Mouse (Mus musculus) embryo, embryonic 11 days (tissue): ENCODE results near the gene Pim1.
"Not testable (repeated sequence)": the region's sequence is repeated elsewhere in the genome, so short reads cannot be mapped to it uniquely, and the experiment has no call there.

Experiments
- DNase-seq: peaks from one replicate; pipeline ENCODE4 v3.0.0-alpha.2; 2015

The Pim1 gene

DNA sequence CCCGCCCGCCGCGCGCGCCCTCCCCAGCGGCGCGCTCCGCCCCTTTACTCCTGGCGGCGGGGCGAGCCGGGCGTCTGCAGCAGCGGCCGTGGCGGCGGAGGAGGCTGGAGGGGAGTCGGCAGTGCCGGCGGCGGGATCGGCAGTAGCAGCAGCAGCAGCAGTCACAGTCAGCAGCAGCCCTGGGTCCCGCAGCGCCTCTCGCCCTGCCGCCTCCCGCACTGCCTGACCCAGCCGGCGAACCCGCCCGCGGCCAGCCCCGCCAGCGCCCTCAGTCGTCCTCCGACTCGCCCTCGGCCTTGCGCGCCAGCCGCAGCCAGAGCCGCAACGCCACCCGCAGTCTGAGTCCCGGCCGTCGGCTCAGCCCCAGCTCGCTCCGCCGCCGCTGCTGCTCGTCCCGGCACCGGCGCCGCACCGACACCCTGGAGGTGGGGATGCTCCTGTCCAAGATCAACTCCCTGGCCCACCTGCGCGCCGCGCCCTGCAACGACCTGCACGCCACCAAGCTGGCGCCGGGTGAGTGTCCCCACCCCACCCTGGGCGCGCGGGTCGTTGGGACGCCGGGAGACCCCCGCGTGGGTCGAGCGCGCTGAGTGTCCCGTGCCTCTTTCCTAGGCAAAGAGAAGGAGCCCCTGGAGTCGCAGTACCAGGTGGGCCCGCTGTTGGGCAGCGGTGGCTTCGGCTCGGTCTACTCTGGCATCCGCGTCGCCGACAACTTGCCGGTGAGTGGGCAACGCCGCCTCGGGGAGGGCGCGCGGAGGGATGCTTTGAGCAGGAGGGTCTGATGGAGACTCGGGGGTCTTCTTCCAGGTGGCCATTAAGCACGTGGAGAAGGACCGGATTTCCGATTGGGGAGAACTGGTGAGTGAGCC lies at the start of gene Pim1:
TSS of gene Pim1 (plus strand) at position 41 of the 869 bp plus-strand sequence.
- peak; percentile 73 for DNase-seq

DNA sequence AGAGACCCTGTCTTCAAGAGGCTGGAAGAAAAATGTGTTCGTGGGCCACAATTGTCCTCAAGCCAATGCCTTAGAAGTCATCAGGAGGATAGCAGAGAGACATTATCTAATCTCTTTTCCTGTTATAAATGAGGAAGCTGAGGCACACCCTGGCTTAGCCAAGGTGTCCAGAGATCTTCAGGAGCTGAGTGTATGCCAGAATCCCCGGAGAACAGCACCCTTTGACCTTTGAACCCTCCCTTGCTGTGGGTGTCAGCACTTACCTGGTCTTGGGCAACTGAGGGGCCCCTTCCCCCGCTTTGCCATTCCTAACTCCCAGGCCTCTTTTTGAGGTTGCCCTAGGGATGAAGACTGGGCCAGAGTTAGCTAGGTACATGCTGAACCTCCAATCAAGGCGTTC lies 49.0 kb upstream of the Pim1 start:
- no peak for DNase-seq

DNA sequence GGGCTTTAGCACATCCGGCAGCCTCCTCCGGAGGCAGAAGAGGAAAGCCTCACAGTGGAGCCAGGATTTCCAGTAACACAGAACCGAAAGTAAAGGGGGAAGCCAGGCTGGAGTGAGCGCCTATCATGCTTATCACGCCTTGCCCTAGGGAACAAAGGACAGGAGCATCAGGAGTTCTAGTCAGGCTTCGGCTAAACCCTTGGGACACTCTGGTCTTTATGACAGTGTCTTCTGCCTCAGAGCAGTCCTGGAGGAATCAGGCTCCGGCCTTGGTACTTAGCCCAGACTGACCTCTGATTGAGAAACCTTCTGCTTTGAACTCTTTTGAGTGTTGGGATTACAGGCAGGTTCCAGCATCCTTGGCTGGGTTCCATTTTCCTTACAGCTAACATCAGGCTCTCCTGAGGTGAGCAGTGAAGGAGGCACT lies 48.4 kb upstream of the Pim1 start:
- DNase-seq, result no peak

DNA sequence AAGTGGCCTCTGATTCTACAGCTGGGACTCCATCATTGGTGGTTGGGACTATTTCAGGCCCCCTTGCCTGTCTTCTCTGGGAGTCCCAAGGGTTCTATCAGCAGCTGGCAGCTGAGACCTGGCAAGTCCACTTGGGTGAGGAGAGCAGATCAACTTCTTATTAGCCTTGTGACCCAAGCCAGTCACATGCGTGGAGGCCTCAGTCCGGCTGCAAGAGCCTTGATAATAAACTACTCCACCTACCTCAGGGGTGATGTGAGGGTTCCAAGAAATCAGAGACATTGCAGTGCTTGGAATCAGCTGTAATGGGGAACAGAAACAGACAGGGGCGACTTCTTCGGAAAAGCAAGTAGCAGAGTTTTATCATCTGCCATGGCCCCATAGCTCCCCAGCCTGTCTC lies 46.8 kb upstream of the Pim1 start:
- DNase-seq, result no peak

DNA sequence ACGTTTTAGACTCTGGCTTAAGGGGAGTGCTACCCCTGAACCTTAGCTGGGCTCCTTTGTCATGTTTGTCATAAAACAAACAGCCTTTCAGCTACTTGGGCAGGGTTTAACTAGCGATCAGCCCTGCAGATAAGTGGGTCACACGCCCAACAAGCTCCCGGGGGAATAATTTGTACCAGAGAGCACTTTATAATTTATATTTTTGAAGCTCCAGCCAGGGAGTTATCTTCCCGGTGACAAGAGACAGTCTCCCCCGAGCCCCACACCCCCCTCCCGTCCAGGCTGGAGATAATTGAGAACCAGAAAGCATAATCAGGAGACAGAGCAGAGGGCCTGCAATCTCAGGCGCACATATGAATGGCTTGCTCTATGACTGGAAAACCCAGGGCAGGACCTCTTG lies 45.5 kb upstream of the Pim1 start:
- peak; percentile 59 for DNase-seq

DNA sequence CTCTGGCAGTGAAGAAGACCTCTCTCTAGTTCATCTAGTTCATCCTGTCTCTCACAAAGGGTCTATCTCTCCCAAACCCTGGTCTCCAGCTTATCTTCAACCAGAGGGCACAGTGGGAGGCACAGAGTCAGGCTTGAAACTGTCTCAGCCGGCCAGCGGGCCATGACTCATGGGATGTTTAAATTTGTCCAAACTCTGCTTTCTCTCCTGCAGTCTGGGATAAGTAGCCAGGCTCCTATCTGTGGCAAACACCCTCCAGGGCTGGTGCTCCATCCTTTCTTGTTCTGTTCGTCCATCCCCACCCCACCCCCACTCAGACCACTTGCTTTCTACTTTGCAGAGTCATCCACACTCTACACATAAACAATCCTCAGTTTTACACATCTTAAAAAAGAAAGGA lies 43.2 kb upstream of the Pim1 start:
- DNase-seq, result no peak

DNA sequence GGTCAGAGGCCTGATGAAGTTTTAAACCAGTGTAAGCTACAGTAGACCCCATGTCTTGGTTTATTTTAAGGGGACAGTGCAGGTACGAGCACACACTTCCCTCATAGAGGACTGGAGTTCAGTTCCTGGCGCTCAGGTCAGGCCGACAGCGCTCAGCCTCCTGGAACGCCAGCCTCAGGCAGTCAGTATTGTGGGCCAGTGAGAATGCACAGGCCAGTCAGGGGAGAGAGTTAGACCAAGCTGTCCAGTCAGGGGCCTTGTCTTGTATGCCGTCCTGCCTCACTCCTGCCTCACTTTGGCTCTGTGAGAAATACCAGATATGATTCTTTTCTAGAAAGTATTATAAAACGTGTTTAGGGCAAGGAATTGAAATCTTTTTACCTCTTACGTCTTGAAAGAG lies 42.5 kb upstream of the Pim1 start:
- no peak for DNase-seq

DNA sequence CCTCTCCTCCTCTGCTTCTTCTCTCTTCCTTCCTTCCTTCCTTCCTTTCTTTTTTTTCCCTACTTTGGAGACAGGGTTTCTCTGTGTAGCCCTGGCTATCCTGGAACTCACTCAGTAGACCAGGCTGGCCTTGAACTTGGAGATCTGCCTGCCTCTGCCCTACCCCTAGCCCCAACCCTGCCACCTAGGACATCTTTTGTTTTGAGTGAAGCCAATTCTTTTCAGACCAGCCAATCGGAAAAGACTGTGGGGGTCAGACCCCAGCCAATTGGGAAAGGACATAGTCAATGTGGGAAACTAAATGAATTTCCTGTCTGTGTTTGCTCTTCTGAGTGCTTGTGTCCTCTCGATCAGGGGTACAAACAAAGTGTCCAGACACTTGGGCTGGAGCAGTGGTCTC lies 42.0 kb upstream of the Pim1 start:
- DNase-seq, result no peak

DNA sequence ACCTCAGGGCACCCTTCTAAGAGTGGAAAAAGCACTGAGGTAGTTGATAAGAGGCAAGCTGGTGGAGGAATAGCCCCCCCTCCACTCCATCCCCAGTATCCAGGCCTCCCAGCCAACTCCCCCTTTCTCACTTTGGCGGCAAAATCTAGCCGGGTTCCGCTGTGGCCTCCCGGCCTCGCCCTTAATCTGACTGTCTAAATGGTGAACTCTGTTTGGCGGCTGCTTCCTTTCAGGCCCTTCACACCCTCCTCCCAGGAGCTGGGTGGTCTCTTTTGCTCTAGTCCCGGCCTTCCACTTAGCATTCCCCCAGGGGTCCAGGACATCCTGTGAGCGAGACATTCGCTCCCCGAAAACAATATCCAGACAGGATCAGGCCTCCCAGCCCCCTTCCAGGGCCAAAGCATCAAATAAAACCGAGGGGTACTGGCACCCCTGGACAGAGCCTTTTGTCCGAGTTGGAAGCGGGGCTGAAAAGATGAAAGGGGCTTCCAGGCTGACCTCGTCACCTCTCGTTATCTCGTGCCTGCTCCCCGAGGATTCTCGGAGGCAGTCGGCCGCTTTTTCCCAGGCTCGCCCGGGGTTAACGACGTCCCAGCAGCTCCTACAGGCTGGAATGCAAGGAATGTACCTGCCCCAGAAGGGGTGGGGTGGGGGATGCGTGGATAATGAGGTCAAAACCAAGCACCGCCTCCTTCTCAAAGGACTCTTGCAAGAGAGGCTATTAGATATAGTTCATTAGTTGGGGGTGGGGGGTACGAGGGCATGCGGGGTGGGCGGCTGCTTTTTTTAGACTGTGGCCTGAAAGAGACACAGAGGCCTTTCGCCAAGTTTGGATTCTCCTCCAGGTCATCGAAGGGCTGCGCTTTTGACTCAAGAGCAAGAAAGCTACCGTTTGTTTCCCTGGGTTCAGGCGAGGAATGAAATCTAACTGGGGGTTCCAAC lies 39.4 kb upstream of the Pim1 start:
- DNase-seq, result peak; percentile 91

DNA sequence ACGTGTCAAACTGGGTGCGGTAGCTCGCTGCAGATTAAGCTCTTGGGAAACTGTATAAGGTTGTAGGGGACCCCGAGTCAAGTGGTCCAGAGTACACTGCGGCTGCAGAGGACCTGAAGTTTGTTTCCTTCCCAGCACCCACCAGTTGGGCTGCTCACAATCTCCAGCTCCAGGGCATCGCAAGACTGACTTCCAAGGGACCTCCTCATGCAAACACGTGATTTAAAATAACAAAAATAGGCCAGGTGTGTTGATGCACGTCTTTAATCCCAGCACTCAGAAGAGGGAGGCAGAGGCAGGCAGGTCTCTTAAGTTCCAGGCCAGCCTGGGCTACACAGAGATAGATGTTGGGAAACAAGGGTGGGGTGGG lies 38.7 kb upstream of the Pim1 start:
- no peak for DNase-seq

DNA sequence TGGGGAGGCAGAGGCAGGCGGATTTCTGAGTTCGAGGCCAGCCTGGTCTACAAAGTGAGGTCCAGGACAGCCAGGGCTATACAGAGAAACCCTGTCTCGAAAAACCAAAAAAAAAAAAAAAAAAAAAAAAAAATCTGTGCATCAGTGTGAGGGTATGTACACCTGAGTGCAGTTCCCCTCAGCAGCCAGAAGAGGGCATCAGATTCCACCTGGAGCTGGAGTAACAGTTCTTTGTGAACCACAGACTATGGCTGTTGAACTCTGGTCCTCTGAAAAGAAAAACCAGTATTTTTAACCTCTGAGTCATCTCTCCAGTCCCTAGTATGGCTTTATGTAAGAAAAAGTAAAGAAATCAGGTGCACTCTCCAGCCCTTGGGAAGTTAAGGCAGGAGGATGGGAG lies 36.4 kb upstream of the Pim1 start:
- DNase-seq, result not testable (repeated sequence)

DNA sequence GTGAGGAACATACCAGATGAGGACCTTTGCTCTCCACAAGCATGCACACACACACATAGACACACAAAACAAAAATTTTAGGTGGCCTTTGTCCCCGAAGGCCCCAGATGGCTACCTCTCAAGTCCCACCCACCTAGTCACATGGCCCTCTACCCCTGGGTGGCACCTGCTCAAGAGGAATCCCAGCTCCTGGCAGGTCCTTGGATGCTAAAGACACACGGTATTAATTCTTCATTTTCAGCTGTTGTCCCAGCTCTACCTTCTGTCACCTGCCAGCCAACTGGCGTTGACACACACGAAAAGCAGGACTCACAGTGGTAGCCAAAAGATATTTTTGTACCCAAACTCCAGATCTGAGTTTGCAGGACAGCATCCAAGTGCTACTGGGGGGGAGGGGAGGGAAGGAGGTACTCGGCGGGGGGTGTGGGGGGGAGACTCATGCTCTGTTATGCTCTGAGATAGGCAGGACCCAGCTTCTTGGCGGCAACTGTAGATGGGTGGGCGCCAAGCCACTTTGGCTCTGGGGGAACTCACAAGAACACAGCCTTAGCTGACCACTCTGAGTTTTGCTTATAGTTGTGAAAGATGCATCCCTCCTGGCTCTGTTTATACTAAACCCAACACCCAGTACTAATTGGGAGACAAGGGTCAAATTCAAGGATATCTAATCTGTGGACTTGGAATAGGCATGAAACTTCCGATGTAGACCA lies 35.0 kb upstream of the Pim1 start:
- DNase-seq, result no peak

DNA sequence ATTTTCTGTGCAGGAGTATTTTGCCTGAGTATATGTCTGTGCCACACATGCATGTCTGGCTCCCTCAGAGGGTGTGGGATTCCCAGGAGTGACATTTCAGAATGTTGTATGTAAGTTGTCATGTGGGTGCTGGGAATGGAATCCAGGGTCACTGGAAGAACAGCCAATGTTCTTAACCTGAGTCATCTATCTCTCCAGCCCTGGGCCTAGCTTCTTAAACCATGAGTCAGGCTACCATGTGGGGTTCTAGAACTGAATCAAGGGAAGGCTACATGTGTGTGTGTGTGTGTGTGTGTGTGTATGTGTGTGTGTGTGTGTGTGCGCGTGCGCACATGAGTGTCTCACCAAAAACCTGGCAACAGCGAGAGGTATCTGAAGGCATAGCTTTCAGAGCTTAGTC lies 34.1 kb upstream of the Pim1 start:
- DNase-seq, result no peak

DNA sequence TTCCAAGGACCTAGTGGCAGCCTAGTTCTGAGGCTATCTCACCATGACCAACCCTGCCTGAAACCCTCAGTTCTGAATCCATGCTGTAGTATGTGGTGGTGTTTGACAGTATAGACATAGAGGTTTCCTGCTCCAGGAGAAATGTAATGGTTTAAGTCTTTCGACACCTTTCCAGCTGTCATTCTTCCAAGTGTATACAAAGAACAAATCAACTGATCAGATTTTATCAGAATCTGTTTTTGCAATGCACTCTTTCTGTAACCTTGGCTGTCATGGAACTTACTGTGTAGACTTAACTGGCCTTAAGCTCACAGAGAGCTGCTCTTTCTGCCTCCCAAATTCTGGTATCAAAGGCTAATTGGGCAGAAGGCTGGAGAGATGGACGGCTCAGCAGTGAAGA lies 33.6 kb upstream of the Pim1 start:
- no peak for DNase-seq

DNA sequence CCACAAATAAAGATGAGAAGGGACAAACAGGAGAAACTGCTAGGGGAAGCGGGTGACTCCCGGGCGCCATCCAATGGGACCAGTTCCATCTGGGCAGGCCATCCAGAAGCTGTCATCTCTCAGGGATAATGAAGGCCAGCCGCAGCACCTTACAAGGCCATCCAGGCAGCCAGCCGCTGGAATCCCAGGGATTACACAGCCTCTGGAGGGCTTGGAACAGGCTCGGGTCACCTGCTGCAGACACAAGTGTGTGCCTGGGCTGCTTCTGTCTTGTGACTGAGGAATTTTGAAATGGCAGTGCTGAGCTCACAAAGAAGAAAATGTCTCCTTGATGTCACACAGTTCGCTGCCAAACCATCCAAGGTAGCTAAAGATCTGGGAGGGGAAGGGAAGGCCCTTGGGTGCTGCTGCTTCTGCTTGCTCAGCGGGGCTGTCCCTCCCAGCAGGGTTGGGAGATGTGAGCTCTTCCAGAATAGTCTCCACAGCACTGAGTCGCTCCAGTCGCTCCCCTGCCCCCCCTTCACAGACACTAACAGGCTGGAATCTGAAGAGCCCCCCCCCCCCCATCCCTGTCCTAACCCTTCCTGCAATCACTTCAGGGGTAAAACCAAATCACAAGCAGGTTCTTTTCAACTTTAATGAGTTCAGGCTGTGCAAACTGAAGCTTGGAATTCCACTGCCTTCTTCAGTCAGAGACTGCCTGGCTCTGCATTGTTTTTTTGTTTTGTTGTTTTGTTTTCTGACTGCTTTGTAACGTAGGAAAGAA lies 32.6 kb upstream of the Pim1 start:
- peak; percentile 65 for DNase-seq

DNA sequence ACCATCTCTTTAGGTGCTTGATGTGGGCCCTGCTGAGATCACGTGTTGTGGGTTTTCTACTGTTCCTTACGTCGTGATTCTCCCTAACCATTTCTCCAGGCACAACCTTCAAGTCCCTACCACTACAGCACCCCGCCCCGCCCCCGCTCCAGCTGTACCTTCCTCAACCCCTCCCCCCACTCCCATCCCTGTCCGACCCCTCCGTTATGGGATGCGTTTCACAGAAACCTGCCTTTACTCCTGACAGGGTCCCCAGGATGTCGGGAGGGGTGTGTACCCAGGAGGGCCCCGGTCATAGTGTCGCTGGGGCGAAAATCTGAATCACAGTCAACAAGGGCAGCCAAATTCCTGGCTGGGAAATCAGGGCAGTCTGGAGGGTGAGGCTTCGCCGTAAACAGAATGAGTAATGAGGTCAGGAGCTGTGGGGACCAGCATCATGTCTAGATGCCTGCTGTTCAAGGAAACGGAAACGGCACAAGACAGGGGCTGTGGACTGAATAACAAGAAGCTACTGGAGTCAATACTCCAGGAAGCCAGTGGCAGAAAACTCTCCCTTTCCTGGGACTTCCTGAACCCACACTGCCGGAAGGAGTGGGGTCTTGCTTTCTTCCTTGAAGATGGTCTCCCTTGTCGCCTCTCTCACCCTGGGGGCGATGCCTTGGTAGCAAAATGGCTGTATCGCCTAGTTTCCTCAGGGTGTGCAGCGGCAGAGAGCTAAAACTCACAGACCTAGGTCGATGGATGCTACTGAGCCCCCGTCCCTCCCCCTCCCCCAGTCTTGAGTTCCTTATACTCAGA lies 31.0 kb upstream of the Pim1 start:
- peak; percentile 74 for DNase-seq

DNA sequence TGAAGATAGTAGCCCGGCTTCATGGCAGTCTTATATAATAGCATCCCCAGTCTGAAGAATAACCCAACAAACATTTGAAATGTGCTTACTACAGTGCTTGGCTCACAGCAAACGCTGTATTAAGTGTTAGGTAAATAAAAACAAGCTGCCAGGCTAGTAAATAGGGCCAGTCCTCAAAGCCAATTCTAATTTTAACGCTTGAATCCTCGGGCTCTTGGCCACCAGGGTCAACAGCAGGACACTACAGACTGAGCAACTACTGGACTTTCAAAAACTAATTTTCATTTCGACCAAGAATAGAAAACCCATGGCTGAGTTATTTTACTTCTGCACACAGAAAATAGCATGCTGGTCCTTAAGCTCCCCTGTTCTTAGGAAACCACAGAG lies 30.4 kb upstream of the Pim1 start:
- DNase-seq, result no peak

DNA sequence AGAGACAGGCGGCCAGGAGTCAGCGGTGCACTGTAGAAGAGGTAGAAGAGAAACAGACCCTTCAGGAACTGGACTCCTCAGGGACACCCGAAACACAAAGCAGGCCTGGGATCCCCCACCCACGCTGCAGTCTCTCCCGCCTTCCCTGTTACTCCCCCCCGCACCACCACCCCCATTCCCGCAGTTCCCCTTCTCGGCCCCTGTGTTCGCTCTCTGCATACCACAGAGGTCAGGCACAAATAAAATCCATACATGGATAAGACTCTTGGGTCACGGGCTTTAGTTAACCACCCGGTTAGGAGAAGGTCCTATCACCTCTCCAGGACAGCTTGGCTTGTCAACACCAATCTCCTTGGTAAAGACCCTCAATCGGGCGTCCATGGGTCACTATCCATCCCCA lies 26.9 kb upstream of the Pim1 start:
- DNase-seq, result peak; percentile 73

DNA sequence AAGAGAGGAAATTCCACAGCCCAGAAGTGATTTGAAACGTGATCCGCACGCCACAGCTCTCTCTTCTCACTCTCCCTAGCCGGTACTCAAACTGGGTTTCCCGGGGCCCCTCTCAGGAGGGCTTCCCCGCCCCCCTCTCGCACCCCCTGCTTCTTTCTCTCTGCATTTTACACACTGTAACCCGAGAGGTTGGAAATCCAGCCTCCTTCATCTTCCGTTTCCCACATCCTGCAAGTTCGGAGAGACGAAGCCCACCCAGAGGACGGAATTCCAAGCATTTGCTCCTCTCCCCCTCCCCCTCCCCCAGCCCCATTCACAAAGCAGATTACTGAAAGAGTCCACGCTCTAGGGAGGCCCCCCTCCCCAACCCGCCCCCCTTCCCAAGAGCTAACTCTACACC lies 26.5 kb upstream of the Pim1 start:
- peak; percentile 92 for DNase-seq

DNA sequence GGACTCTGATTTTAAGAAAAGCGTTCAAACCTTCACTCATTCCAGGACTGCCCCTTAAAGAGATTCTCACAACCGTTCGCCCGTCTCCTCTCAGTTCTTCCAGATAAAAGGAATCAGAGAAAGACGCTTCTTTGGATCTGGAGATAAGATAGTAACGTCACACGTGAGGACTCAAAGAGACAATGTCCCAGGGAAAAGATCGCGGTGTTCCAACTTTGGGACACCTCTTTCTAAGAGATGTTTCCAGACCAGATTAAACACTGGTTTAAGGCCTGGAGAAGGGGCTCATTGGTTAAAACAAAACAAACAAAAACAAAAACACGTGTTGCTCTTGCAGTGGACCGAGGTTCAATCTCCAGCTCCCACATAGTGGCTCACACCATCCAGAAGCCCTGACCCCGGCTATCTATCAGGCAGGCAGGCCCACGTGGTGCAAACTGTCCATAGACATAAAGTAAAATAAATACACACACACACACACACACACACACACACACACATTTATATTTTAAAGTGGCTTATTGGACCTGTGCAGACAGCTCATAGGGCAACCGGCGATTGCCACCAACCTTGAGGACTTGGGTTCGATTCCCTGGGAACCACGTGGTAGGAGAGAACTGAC lies 25.9 kb upstream of the Pim1 start:
- peak; percentile 64 for DNase-seq

DNA sequence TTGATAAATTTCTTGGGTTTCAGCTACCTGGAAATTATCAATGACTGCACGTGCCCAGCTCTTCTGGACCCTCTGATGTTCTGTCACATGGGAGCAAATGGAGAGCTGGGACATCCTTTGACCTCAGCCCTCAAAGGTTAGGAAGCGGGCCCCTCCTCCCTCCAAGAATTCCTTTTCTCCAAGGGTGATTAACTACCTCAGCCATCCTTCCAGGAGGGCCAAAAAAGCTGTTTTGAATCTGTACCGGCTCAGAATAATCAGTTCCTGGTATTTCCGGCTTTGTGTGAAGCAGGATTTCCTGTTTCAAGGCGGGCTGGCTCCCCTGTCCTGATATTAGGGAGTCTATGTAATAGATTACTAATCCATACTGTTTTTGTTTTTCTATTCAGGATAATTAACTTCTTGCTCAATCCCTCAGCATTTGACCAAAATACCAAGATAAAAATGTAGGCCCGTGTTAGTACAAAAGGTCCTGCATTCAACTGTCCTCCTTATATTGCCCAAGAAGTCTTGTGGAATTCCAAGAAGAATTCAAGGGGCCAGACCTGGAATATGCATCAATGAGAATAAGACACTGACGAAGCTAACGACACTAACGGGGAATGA lies 25.0 kb upstream of the Pim1 start:
- peak; percentile 79 for DNase-seq
